Mouse (Mus musculus) retina, postnatal 1 day (tissue): ENCODE data around the gene Art3.
A peak's percentile ranks its signal among the peaks of the same experiment; 100 is the strongest.
"Not testable (repeated sequence)": the region's sequence is repeated elsewhere in the genome, so short reads cannot be mapped to it uniquely, and the experiment has no call there.

Experiments used
- DNase-seq: peaks from one replicate; pipeline ENCODE4 v3.0.0-alpha.2; 2012

Art3 gene

GRCm38 (mm10) chr5:92340606-92341005 is 9.0 kb downstream of the Art3 start:
- no peak for DNase-seq

GRCm38 (mm10) chr5:92345006-92345405 is 13.4 kb downstream of the Art3 start:
- no peak for DNase-seq

GRCm38 (mm10) chr5:92348794-92349413 is 17.3 kb downstream of the Art3 start, which contains the start of gene Cxcl10:
Gene Cxcl10, minus strand, starts transcription at chr5:92348889.
- peak; percentile 74 for DNase-seq

- DNase-seq: no peak
Measured at GRCm38 (mm10) chr5:92349731-92350130, 18.1 kb downstream of the Art3 start.

- not testable (repeated sequence) for DNase-seq
Measured at GRCm38 (mm10) chr5:92352716-92353115, 21.1 kb downstream of the Art3 start.

GRCm38 (mm10) chr5:92353517-92353916 is 21.9 kb downstream of the Art3 start:
- peak; percentile 24 for DNase-seq

- DNase-seq: no peak
Measured at GRCm38 (mm10) chr5:92358033-92358432, 26.4 kb downstream of the Art3 start.

- DNase-seq: no peak
Measured at GRCm38 (mm10) chr5:92358767-92359455, 27.3 kb downstream of the Art3 start.

GRCm38 (mm10) chr5:92363179-92363578 is 31.6 kb downstream of the Art3 start:
- DNase-seq: no peak

GRCm38 (mm10) chr5:92364011-92364410 is 32.4 kb downstream of the Art3 start:
- DNase-seq: no peak

- no peak for DNase-seq
Measured at GRCm38 (mm10) chr5:92365146-92365705, 33.6 kb downstream of the Art3 start.

- no peak for DNase-seq
Measured at GRCm38 (mm10) chr5:92366565-92366964, 34.9 kb downstream of the Art3 start.

GRCm38 (mm10) chr5:92368392-92368791 is 36.8 kb downstream of the Art3 start:
- no peak for DNase-seq

- peak; percentile 61 for DNase-seq
Measured at GRCm38 (mm10) chr5:92369151-92369994, 37.7 kb downstream of the Art3 start.

GRCm38 (mm10) chr5:92370392-92370791 is 38.8 kb downstream of the Art3 start:
- DNase-seq: no peak

GRCm38 (mm10) chr5:92370891-92371290 is 39.3 kb downstream of the Art3 start:
- no peak for DNase-seq

- DNase-seq: peak; percentile 92
Measured at GRCm38 (mm10) chr5:92371361-92371976, 39.8 kb downstream of the Art3 start.

GRCm38 (mm10) chr5:92372605-92373004 is 41.0 kb downstream of the Art3 start:
- no peak for DNase-seq

- DNase-seq: no peak
Measured at GRCm38 (mm10) chr5:92374721-92375142, 43.1 kb downstream of the Art3 start.

- DNase-seq: no peak
Measured at GRCm38 (mm10) chr5:92375368-92375767, 43.7 kb downstream of the Art3 start.

GRCm38 (mm10) chr5:92376795-92377405 is 45.3 kb downstream of the Art3 start:
- DNase-seq: no peak
